Mouse (Mus musculus) c-Kit-positive CD71-positive TER-119-negative erythroid progenitor cells, embryonic 14.5 days (primary cell): Measurements from ENCODE around the gene Ezh1.

Experiments used
- DNase-seq: peaks from one replicate; pipeline ENCODE4 v3.0.0-alpha.2; 2013; ENCODE audit warnings: low read depth

Ezh1 gene

DNA sequence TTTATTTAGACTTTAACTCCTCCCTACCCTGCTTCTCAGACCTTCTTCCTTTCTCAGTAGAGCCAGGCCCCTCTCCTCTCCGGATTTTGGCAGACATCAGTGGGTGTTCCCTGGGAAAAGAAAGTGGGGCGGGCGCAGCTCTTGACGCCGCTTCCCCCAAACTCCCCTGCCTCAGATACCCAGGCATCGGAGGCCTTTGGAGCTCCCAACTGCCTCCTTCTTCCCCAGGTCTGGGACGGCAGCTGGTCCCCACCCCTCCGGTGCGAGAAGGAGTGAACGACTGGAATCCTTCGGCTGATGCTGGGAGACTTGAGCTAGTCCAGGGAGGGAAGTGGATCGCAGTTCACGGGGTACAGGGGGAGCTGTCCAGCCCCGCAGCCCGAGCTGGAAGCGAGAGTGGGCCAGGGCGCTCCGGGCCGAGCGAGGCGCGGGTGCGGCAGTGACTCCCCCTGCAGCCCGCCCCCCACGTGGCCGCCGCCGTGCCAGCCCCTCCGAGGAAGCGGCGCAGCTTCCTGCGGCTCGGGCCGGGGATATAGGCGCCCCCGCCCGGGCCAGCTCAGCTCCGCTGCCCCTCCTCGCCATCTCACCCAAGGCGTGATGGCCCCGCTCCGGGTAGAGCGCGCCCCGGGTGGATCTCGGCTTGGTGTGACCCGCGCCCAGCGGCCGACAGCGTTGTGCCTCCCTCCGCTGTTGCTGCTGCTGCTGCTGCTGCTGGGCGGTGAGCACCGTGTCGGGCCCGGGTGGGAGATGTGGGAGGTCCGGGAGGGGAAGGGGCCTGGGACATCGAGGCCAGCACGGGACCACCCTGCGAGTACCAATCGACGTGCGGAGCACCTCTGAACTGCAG lies 19.8 kb upstream of the Ezh1 start, which contains the start of gene Ramp2:
Gene Ramp2, plus strand, starts transcription at position 174 of the 847 bp plus-strand sequence.
- no peak for DNase-seq

DNA sequence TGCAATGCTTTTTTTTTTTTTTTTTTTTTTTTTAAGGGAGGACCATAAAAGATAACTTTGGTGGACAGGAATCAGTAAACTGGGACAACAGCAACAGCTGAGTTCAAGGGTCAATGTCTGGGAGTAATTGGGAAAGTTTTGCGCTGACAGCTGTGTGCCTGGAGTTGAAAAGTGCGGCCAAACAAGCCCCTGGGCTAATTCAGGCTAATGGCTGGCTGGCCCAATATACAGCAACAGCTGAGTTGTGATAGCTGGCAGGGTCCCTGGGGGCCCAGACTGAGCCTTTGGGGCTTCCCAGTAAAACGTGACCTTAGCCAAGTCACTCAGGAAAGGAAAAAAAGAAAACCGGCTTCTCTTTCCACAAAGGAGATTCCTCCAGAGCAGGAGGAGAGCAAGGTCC lies 18.8 kb upstream of the Ezh1 start:
- no peak for DNase-seq

DNA sequence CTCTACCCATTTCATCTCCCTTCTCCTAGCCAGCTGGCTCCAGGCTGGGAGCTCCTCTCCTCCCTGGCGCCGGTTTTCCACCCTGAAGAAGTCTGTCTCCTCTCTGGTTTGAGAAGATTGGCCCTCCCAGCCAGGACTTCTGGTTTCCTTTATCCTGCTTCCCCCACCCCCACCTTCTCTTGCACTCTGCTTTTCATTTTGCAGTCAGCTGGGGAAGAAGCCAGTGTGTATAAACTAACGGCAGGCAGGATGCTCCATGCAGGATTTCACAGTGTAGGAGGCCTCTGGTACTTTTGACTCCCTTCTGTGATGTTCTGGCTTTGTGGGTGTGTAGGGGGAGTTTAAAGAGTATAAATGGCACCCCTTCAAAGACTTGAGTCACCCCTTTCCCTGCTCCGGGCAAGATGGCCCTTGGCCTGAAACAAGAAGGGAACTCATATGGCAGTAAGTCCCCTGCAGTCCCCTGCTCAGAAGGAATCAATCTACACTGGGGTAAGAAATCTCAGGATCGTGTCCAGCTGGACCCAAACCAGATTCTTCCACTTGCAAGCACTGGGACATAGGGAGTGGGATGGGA lies 11.9 kb upstream of the Ezh1 start:
- DNase-seq: no peak

DNA sequence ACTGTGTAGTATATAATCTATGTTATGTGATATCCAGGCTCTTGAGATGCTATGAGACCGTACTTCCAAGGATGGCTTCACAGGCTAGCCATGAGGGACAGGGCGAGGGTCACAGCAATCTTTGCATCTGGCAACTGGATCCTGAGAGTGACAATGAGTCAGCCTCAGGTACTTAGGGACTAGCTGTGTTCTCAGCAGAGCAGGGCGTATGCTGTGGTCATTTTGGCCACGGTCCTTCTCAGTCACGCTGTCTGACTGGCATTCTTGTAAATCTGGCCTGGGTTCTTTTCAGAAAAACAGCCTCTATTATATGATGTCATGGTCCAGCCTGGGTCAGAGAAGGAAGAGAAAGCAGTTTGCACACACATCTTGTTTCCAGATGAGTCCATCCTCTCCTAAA lies 10.5 kb upstream of the Ezh1 start:
- no peak for DNase-seq

DNA sequence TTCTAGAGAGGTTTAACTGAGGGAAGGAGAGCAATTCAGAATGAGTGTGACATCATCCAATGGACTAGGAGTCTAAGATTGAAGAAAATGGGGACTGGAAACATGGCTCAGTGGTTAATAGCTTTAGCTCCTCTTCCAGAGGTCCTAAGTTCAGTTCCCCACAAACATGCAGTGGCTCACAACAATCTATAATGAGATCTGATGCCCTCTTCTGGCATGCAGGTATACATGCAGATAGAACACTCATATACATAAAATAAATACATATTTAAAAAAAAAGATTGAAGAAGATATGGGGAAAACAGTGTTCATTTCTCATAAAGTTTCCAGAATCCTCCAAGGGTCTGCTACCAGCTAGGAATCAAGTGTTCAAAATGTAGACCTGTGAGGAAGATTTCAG lies 9.2 kb upstream of the Ezh1 start:
- DNase-seq: no peak

DNA sequence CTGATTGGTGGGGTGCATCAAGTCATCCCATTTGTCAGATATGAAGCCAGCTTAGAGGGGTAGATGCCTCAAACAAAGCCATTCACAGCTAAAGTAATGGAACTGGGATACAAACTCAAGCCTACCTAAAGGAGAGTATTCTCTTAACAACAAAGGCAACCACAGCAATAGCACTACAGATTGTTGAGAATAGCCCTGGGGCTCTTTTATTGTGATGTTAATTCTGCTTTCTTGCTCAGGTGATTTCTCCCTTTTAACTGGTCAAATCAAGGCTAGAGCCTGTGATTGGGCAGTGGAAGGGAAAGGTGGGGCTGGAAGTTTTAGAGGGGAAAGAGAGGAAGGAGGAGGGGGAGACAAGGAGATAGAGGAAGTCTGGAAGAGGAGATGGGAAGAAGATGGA lies 7.9 kb upstream of the Ezh1 start:
- DNase-seq: no peak

DNA sequence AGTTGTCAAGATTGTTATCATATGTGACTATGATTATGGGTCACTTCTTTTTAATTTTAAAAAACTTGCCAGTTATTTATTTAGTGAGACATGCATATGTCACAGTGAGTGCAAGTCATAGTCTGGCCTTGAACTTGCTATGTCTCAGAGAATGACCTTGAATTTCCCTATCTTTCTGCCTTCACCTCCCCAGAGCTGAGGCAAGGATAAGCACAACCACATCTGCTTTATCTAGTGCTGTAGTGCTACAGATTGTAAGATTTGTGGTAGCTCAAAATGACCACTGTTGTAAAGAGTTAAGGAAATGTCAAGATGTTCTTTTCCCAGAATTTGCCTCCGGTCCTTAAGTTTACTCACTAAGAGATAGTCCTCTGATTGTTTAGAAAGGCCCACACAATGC lies 7.0 kb upstream of the Ezh1 start:
- DNase-seq: no peak

DNA sequence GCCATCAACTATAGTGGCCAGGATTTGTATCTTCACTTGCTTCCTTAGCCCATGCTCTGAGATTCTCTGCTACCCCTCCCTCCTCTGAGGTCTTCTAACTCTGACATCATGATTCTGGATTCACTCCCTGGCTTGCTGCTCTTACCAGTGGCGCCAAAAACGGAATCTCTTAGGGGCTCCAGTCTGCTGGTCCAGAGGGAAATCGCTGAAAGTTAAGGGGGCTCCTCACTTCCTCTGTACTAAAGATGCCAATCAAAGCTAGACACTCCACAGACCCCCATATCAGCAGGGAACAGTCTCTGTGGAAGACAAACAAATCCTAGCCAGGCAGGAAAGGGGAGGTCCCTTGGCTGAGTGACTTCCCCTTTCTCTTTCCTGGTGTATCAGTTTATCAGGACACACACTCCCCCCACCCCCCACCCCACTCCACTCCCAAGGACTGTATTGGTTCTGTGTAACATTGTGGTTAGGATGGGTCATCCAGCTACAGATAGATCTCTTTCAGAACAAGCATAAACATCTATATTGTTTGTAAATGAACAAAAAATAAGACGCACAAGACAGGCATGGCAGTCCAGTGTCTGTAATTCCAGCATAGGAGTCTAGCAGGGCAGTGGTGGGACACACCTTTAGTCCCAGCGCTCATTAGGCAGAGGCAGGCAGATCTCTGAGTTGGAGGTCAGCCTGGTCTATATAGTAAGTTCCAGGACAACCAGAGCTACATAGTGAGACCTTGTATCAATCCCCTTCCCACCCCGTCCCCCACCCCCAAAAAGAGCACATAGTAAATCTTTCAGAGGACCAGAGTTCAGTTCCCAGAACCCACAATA lies 6.0 kb upstream of the Ezh1 start:
- DNase-seq: no peak

DNA sequence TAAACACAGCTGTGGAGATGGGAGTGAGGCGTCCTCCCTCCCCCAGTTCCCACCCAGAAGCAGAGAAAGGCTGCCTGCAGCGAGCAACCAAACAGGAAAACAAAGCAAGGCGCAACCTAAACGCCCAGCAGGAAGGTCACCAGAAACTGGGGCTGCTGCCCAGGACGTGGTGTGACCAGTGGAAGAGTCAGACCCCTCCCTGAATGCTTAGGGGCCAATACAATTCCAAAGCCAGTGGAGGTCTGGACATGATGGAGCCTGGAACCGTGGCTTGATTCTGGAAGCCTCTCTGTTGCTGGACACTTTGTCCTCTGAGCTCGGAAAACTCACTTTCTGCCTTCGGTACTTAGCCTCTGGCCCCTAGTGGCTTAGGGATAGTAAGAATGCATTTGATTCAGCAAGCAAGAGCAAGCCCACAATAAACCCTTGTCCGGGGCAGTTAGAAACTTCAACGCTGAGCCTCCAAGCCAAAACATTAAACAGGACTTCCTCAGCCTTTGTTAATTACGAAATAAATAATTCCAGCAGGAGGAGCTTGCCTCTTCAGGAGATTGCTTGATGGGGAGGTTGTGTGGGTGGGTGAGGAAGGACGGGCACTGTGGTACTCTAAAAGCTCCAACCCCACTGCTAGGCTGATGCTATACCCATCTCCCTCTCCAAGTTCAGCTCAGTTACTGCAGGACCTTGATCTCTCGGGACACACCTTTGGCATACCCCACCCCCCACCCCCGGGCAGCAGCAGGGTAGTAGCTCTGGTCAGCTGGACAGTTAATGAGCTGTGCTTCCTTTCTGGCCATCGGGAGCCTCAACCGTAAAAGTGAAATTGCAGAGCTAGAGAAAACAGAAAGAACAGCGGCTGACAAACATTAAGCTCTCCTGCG lies 5.0 kb upstream of the Ezh1 start:
- no peak for DNase-seq

DNA sequence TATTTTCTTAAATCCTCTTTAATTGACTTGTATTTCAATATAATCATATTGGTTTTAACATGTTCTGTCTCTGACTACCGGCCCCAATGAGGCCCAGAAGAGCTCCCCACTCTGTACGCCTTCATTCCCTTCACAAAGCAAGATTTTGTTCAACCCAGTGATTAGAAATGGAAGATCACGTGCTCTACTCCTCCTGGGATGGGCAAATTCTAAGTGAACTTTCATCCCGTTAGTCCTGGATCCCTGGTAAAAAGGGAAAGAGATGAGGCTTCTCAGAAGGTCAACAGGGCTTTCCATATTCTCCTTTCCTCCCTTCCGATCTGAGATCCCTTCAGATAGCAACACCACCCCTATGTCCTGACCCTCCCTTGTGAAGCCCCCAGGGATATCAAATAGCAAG lies 4.3 kb upstream of the Ezh1 start:
- DNase-seq: no peak

DNA sequence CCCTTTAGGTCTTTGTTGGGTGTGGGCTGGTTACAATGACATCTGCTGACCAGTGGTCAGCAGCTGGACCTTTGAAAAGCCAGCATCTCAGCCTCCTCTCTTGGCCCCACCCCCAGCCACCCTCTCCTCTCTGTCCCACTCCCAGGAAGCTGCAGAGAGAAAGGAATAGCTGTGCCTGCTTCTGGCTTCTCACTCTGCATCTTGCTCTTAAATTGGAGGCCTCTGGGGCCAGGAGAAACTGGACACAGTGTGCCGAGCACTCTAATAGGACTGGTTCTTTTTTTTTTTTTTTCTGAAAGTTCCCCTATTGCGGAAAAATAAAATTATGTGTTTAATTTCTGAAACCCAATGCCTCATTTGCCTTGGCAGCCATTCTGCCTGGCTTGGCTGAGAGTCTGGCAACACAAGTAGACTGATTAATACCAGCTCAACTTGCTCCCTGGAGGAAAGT lies 3.8 kb upstream of the Ezh1 start:
- no peak for DNase-seq

DNA sequence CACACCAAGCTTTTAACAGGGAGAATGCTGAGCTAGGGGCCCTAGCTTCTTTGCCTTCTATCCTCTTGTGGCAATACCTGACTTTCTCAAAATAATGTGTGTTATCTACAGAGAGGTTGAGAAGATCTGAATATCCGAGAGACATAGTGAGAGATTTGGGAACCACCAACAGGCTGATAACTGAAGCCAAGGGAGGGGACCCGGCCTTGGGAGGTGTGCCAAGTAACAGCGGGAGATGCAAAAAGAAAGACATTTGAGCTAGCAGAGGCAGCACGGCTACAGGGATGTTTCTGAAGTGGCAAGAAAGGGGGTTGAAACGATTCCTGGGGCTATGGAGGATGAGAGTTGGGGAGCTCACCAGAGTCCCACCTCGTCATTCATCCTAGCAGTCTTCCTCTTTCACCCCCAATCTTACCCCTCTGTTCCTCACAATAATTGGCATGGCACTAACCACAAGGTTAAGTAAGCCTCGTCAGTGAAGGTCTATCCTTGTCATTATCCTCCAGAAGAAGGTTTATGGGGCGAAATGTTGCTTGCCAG lies 3.2 kb upstream of the Ezh1 start:
- DNase-seq: no peak

DNA sequence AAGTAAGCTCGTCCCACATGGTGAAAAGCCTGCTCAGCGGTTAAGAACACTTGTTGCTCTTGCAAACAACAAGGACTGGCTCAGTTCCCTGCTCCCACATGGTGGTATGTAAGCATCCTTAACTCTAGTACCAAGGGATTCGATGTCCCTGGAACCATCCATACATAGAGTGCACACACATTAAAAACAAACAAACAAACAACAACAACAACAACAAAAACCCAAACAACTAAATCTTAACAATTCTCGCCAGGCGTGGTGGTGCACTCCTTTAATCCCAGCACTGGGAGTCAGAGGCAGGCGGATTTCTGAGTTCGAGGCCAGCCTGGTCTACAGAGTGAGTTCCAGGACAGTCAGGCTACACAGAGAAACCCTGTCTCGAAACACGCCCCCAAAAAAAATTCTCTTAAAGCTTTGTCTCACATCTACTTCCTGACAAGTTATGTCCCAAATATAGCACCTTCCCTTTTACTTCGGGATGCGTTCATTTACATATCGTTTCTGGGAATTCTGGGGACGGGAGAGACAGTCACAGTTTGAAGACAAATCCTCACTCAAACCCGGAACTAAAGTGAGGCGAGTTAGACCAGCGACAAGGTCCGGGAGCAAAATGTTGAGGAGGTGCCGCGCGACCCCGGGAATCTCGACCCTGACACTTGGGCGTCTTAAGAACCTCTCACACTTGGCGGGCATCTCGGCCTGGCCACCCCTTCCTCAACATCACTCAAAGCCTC lies 765 bp downstream of the Ezh1 start:
- DNase-seq: no peak

DNA sequence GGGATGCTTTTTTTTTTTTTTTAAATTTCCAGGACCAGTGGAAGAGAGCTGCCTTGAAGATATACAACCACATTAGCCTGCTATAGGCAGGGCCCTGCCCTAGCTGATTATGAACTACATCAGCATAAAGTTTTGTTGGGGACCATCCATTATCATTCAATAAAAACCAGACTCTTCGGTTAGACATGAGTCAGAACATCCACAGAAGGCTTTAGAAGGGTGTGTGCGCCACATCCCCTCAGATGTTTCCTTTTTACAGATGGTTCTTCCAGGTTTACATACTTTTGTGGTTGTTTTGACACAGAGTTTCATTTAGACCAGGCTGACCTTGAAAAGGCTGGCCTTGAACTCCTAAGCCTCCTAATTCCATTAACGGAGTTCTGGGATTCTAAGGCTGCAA lies 1.9 kb downstream of the Ezh1 start:
- DNase-seq: no peak

DNA sequence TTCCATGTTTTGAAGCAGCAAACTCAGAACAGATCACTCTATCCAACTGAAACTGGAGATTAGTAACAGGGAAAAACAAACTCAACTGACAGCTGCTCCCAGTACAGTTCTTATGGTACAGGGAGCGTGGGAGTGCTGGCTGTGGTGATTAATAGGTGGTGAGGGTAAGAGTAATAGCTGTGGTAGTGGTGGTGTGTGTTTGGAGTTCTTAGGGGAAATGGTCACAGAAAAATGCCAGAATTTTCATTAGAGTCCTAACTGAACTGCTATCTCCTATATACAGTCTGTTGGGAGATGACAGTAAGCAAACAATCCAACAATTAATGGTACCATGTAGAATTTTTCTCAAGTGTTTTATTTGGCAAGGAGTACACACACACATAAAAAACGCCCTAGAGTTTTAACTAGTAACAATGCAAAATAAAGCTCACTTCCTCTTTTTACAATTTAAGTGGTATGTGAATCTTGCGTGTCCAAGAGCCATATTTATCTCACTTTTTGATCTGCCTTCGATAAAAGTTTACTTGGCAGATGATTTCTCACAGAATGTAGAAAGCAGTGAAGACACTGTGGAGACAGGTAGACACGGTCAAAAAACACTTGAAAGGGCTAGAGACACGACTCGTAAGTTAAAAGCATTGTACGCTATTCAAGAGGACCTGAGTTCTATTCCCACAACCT lies 4.8 kb downstream of the Ezh1 start:
- no peak for DNase-seq

DNA sequence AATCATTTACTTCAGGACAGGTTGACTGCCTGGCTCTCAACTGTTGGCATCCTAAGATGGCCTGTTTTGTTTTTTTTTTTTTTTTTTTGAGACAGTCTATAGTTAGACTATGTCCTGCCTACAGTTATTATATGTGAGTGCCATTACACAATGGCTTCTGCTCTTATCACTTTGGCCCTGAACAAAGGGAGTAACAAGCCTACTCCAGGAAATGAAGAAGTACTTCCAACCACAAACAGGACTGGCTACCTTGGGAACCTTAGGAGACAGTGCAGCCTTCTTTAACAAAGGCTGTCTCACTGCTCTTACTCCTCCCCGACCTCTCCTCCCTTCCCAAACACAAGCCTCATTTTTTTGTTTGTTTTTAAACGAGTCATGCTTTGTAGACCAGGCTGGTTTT lies 5.4 kb downstream of the Ezh1 start:
- DNase-seq: no peak

DNA sequence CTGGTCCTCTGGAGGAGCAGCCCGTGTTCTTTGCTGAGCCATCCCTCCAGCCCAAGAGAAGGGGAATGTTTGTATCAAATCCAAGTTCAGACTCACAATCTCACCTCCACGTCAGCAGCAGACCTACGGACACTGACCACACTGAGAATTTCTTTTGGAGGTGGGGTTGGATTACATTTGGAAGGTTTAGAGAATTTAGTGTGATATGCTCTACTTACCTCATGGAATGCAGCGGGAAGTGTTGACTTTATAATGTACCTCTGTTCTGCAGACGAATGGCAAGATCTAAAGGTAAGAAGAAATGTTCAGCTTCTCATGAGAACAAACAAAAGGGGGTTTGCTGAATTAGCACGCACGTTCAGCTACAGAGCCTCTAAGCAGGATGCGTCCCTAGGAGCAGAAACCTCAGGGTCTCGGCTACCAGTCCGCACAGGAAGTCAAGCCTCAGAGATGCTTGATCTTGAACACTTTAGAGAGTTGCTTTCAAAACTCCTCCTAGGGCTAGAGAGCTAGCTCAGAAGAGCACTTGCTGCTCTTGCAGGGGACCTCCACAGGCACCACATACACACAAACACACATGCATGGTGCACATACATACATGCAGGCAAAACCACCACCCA lies 7.7 kb downstream of the Ezh1 start:
- DNase-seq: no peak

DNA sequence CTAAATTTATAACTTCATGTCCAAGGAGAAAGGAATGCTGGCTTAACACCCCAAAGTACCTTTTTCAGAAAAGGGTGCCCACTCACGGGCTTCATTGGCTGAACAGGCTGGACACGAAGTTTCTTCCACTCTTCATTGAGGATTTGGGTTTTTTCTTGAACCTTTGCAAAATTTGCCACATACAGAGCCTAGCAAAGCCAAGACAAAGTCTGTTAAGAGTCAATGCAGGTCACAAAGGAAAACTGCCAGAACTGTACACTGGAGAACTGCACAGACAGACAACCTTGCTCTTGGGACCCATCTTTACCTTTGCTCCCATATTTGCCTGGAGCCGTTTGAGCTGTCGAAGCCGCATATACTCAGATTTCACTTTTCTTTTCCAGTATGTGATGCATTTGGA lies 9.3 kb downstream of the Ezh1 start:
- DNase-seq: no peak

DNA sequence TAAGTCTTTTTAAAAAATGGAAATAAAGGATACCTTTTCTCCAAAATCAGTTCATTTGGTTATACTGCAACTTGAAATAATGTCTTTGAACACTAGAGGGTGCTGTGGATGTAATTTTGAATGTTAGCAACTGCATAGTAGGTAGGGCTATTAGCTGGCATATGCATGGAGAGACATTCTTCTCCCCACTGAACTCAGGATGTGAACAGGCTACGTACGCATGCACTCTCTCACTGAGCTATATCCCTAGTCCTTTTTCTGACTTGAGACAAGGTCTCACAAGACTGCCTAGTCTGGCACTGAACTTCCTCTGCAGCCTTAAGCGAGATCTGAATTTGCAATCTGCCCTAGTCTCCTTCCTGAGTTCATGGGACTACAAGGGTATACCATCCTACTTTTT lies 14.3 kb downstream of the Ezh1 start:
- DNase-seq: peak; percentile 74

DNA sequence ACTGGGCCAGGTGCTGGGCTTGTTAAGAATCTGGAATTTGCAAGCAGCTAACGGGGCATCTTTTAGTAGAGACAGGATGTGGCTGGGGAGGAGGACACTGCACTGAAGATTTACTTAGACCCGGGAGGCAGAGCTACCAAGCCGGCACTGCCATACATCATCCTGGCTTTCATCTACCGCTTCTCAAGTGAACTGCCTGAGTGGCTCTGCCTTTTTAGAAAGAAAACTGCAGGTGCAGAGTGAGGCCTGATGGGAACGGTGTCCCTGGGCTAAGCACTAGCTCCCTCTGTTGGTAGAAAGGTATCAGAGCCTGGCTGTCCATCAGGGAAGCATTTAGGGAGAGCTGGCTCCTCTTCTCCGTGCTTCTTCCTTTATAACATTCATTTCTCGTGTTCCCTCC lies 25.3 kb downstream of the Ezh1 start:
- no peak for DNase-seq
